Mouse (Mus musculus) lung, adult 18-20 months (tissue): ENCODE measurements around the gene Bhlhe23.
A peak's percentile ranks its signal among the peaks of the same experiment; 100 is the strongest.

Experiments
- DNase-seq, 2 experiments: peaks; one replicate each; pipeline ENCODE4 v3.0.0; 2022; ENCODE audit warnings: mixed read lengths in 2 of 2

Bhlhe23 gene

DNA sequence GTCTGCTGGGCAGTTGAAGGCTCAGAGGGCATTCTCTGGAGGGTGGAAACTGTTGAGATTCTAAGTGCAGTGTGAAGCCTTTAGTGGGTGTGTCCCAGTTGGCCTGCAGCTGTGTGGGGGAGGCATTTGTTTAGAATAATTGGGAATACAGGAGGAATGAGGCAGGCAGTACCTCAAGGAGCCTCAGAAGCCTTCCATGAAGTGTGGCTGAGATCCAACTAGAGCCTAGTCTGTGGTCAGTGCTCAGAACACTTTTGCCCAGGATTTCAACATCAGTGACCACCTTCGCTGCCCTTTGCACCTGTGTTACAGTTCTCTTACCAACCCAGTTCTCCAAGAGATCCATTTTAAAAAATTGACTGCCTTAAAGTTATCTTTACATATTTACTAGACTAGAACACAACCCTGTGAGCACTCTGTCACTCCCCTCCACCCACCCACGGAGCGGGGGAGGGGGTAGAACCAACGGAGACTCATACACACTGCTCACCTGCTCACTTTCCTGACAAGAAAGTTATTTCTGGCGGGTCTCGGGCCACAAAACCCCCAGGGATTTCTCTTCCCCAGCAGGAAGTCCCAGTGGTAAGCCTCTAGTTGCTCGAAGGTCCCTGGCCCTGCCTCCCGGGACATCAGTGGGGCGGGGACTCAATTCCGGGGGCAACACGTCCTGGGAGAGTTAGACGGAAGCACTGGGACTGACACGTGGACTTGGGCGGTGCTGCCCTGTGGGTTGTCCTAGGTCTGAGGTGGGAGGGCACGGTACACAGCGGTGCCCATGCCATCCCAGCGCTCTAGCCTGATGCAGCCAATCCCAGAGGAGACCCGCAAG lies 51.9 kb downstream of the Bhlhe23 start, which contains the start of gene Slc17a9:
TSS of gene Slc17a9 (plus strand) at position 679 of the 829 bp plus-strand sequence.
- peak; percentile 86 to 87 for DNase-seq
